Mouse (Mus musculus) cerebellum, adult 2 months (tissue): ENCODE results near the gene Foxo3. TPM values are rescaled to one million over a fixed set of nuclear protein-coding genes. Genes with fewer than 3 reads are reported as not detected.
A peak's percentile ranks its signal among the peaks of the same experiment; 100 is the strongest.

ENCODE experiments used
- DNase-seq, 2 experiments: peaks; one replicate each; pipeline ENCODE4 v3.0.0; 2021
- H3K27ac ChIP-seq: fragments of 200-500 bp; 2 replicates; pipeline ENCODE4 v1.5.1; 2012; ENCODE audit warnings: low read length, control low read depth, inconsistent platforms; ENCODE audit not compliant: insufficient read depth
- H3K27me3 ChIP-seq: fragments of 200-500 bp; 2 replicates; pipeline ENCODE4 v1.6.1; 2012; ENCODE audit warnings: inconsistent platforms, mild to moderate bottlenecking, low read length, moderate library complexity; ENCODE audit not compliant: control insufficient read depth, insufficient read depth
- H3K4me1 ChIP-seq: fragments of 200-500 bp; 2 replicates; pipeline ENCODE4 v1.6.1; 2011; ENCODE audit warnings: low read length; ENCODE audit not compliant: control insufficient read depth, insufficient read depth
- H3K4me3 ChIP-seq: fragments of 200-500 bp; replicated peaks from 2 replicates; pipeline ENCODE3; 2011; ENCODE audit warnings: mild to moderate bottlenecking, low read depth, low read length, control low read depth; ENCODE audit not compliant: insufficient read depth
- CTCF ChIP-seq: fragments of 200-500 bp; IDR thresholded peaks from 2 replicates; pipeline ENCODE4 v1.5.1; 2011; ENCODE audit warnings: low read depth, mild to moderate bottlenecking, control low read depth, low read length, moderate library complexity, borderline replicate concordance; ENCODE audit not compliant: insufficient read depth
- POLR2A ChIP-seq: fragments of 200-500 bp; IDR thresholded peaks from 2 replicates; pipeline ENCODE4 v1.6.1; 2011; ENCODE audit warnings: low read length, control low read depth, borderline replicate concordance; ENCODE audit not compliant: insufficient read depth
- WGBS: fragments of 180-500 bp; shearing (Covaris S2); methylation state at CpG from one replicate; pipeline ENCODE4 v1.1.7; 2018; 5-methylcytosine and 5-hydroxymethylcytosine counted together
- polyA plus RNA-seq: library from polyadenylated mRNA; depleted of rRNA; stranded (reverse); fragments of >200 nt; gene quantifications from 2 replicates; pipeline ENCODE4 v1.2.3, GENCODE M21; 2012

Gene Foxo3
- polyA plus RNA-seq, 1 experiment: 50.5 TPM

DNA sequence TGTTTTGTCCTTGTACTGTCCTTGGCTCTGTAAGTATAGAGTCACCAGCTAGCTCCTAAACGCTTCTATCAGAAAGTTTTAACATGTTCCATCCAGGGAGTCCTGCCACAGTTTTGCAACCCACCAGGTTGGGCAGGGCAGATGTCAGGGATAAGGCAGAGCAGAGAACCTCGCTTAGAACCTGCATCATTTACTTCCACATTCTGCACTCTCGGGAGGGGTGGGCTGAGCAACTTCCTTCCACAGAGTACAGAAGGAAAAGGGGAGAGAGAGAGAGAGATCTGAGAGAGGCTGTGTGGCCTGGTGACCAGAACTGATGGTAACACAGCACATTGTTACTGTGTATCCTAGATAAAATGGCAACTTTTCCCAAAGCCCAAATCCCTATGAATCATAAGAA lies 77.9 kb downstream of the Foxo3 start:
- no peak for TF ChIP-seq CTCF
- TF ChIP-seq POLR2A: no peak
- H3K4me3 ChIP-seq: no peak overlapping the region
- H3K27ac ChIP-seq: no peak overlapping the region
- H3K4me1 ChIP-seq: peaks cover 37% of the 10 kb centered on the region
- H3K27me3 ChIP-seq: no peaks in the 10 kb centered on the region
- DNase-seq: no peak
- 65% methylated on average over 3 of the region's 3 CpGs for WGBS

DNA sequence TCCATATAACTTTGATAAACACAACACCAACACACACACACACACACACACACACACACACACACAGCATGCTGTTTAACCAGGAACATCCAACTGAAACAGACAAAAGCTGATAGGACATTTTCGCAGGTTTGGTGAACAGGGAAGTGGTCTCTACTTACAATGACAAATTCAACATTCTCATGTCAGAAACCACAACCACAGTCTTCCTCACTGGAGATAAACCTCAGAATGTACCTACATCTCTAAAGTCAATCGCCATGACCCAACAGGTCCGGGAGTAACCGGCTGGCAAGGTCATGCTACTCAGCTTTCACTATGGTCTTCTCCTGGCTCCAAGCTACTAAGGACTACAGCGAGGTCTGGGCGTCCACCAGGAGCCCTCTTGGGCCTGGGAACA lies 81.8 kb downstream of the Foxo3 start:
- 56% methylated on average over 6 of the region's 6 CpGs for WGBS
- no peaks in the 10 kb centered on the region for H3K27me3 ChIP-seq
- no peak for DNase-seq
- H3K4me1 ChIP-seq: peaks cover 60% of the 10 kb centered on the region
- TF ChIP-seq POLR2A: no peak
- TF ChIP-seq CTCF: no peak
- H3K27ac ChIP-seq: no peak overlapping the region
- no peak overlapping the region for H3K4me3 ChIP-seq

DNA sequence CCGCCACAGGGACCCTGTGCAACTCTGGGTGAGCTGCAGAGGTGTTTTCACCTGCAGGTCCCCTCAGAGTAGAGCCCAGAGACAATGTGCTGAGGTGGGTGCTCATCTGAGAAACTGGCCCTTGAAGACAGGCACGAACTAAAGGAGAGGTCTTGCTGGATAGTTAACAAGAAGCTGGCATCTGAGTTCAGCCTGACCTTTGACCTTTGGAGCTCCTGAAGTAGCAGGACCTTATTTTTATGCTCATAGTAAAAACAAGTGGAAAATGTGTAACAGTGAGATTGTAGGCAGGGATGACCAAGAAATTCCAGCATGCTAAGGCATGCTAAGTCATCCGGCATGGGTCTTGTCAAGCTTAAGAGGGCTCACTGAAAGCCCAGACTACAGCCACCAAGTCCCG lies 82.6 kb downstream of the Foxo3 start:
- Histone ChIP-seq H3K4me3 (no peak overlapping the region), H3K27ac (no peak overlapping the region), H3K4me1 (peaks cover 64% of the 10 kb centered on the region), H3K27me3 (no peaks in the 10 kb centered on the region)
- WGBS: 66% methylated on average over 4 of the region's 4 CpGs
- TF ChIP-seq CTCF (no peak), POLR2A (no peak)
- no peak for DNase-seq

GRCm38 (mm10) chr10:42192951-42193350 lies 83.6 kb downstream of the Foxo3 start:
- TF ChIP-seq POLR2A (no peak), CTCF (no peak)
- peaks cover 75% of the 10 kb centered on the region for H3K4me1 ChIP-seq
- 13% methylated on average over 6 of the region's 6 CpGs for WGBS
- DNase-seq: no peak
- H3K27ac ChIP-seq: no peak overlapping the region
- peak overlapping the region; percentile 14 for H3K4me3 ChIP-seq
- no peaks in the 10 kb centered on the region for H3K27me3 ChIP-seq

DNA sequence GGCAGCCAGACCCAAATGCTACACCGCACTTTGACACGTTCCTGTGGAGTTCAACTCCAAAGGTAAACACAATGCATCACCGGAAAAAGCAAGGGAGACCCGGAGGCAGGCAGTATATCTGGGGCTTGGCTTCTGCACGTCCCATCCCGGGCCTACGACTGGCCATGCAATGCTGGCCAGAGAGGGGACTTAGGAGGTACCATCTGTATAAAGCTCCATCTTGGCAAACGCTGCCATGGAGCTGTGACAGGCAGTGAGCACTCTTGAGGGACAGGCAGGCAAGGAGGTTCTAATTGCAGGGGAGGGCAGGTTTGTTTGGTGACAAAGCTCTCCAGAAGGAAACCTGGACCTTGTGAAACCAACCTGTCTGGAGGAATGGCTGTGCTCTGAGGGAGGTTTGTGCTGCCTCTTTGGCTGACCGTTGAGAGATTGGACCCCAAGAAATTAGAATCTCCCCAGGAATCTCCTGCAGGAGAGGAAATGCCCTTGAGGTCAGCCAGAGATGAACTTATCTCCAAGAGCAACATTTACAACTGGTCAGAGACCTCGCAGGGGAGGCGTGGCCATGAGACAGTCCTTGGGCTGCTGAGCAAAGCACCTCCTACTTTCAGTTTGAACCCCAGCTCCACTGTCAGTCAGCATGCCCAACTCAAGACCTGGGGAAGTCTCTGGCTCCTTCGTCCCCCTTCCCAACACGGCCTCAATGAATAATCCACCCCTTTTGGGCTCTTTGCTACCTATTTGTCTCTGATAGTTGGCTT lies 86.7 kb downstream of the Foxo3 start:
- Histone ChIP-seq H3K27ac (peak overlapping the region; percentile 37), H3K4me3 (peak overlapping the region; percentile 10), H3K4me1 (peaks cover 78% of the 10 kb centered on the region), H3K27me3 (no peaks in the 10 kb centered on the region)
- peak; percentile 71 to 80 for DNase-seq
- WGBS: 19% methylated on average over 13 of the region's 13 CpGs
- TF ChIP-seq POLR2A (no peak), CTCF (no peak)

DNA sequence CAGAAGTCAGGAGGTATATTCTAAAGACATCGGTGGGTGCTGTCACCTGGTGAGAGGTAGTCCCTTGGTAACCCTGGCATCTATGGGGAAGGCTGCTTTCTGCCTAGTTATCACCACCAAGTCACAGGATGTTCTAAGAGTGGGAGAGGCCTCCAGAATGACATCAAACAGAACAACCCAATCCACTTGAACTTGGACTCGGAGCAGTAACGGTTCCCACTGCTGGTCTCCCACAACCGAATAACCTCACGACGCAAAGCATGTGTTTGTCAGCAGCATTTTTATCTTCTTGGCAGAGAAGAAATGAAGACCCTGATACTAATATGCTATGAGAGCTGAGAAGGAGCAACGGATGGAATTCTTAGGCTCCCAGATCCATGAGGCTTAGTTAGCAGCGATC lies 87.5 kb downstream of the Foxo3 start:
- H3K27ac ChIP-seq: peak overlapping the region; percentile 37; the same call in 1 of the 2 replicates
- H3K27me3 ChIP-seq: no peaks in the 10 kb centered on the region
- no peak for DNase-seq
- WGBS: 30% methylated on average over 8 of the region's 8 CpGs
- TF ChIP-seq POLR2A (no peak), CTCF (no peak)
- no peak overlapping the region for H3K4me3 ChIP-seq
- H3K4me1 ChIP-seq: peaks cover 80% of the 10 kb centered on the region

GRCm38 (mm10) chr10:42188091-42188490 lies 88.5 kb downstream of the Foxo3 start:
- peaks cover 74% of the 10 kb centered on the region for H3K4me1 ChIP-seq
- no peak overlapping the region for H3K4me3 ChIP-seq
- no peak for TF ChIP-seq CTCF
- TF ChIP-seq POLR2A: no peak
- no peaks in the 10 kb centered on the region for H3K27me3 ChIP-seq
- peak overlapping the region; percentile 37 for H3K27ac ChIP-seq
- no peak for DNase-seq
- 51% methylated on average over 9 of the region's 9 CpGs for WGBS

DNA sequence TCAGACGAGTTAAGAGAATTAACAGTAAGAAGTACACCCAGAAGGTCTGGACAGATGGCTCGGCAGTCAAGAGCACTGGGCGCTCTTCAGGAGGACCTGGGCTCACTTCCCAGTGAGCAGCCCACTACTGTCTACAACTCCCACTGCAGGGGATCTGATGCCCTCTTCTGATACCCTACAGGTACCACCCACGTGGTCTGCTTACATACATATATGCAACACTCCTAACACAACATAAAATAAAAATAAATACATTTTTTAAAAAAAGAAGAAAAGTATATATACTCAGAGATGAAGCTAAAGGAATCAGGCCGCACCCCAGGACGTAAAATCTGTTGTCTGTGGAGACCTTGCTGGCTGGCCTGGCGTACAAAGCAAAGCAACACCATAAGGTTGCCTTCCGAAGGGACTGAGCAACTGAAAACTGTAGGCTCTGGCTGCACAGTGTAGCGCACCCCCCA lies 89.6 kb downstream of the Foxo3 start:
- H3K27ac ChIP-seq: peak overlapping the region; percentile 37
- H3K4me1 ChIP-seq: peaks cover 69% of the 10 kb centered on the region
- WGBS: 13% methylated on average over 9 of the region's 9 CpGs
- H3K4me3 ChIP-seq: no peak overlapping the region
- TF ChIP-seq POLR2A (no peak), CTCF (no peak)
- DNase-seq: peak; percentile 75 to 86
- H3K27me3 ChIP-seq: no peaks in the 10 kb centered on the region
